Mouse (Mus musculus) megakaryocyte progenitor cell, adult 5-6 weeks (primary cell): ENCODE results near the gene Cox19. TPM values are rescaled to one million over a fixed set of nuclear protein-coding genes. Genes with fewer than 3 reads are reported as not detected.

Experiments used
- ATAC-seq: replicated peaks from 2 replicates; pipeline ENCODE4 v1.8.0; 2016; ENCODE audit warnings: mild to moderate bottlenecking, moderate TSS enrichment, inconsistent platforms; ENCODE audit not compliant: poor library complexity
- total RNA-seq, 2 experiments: library from RNA; stranded (forward) in 1 of 2; stranded (reverse) in 1 of 2; fragments of 157-497, 149-512 nt in 1 of 2; fragments of 200-1000 nt in 1 of 2; gene quantifications; 2 replicates each; pipeline versions ENCODE4 v1.2.3 to v1.2.4; 2015 to 2017

Cox19 gene
- total RNA-seq, 2 experiments from 2014 or later: 27.1 to 30.3 TPM

DNA sequence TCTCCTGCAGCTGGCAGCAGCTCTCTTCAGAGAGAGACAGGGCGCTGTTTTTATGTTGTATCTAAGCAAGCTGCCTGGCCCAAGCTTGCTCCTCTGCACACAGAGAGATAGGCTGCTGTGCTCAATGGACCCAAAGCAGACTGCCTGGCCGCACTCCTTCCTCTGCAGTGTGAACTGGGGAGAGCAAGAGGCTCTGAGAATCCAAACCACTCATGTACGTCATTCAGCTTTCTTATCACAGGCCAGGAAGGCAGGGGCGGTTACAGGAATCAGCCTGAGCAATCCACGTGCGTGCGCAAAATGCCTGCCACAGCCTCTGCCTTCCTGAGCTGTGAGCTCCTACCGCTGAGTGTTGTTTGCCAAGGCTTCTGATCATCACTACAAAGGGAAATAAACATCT is 31.5 kb upstream of the Cox19 start:
- ATAC-seq: peak; percentile 63

DNA sequence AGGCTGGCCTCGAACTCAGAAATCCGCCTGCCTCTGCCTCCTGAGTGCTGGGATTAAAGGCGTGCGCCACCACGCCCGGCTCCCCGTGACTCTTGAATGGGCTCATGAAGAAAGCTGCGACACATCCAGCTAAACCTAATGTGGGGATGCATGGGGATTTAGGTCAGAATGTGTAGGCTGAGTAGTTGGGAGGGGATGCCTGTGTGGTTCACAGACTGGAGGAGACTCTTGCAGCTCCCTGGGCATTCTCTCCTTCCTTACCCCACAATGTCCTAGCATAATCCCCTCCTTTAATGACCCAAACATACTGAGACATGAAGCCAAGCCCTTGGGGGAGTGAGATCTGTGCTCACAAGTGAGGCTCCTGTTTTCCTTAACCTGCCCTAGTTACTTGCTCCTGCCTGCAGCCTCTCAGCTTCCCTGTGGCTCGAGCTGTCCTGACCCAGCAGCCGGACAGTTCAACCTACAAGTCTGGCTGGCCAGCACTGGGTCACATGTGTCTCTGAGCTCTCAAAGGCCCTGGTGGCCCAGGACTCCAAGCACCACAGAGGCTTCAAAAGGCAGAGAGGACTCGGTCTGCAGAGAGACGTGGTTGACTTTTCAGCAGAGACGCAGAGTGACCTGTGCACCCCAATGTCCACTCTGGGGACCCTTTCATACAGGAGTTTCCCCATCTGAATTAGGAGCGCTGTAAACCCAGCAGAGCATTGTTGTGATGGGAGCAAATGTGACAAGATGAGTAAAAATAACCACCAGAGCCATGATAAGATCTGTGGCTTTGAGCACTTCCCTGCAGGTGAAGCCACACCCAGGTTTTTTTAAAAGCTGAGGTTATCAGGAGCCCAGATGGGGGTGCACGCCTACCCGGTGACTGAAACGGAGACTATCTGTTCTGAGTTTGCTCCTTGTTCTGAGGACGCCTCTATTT is 30.6 kb upstream of the Cox19 start:
- ATAC-seq: peak; percentile 38

DNA sequence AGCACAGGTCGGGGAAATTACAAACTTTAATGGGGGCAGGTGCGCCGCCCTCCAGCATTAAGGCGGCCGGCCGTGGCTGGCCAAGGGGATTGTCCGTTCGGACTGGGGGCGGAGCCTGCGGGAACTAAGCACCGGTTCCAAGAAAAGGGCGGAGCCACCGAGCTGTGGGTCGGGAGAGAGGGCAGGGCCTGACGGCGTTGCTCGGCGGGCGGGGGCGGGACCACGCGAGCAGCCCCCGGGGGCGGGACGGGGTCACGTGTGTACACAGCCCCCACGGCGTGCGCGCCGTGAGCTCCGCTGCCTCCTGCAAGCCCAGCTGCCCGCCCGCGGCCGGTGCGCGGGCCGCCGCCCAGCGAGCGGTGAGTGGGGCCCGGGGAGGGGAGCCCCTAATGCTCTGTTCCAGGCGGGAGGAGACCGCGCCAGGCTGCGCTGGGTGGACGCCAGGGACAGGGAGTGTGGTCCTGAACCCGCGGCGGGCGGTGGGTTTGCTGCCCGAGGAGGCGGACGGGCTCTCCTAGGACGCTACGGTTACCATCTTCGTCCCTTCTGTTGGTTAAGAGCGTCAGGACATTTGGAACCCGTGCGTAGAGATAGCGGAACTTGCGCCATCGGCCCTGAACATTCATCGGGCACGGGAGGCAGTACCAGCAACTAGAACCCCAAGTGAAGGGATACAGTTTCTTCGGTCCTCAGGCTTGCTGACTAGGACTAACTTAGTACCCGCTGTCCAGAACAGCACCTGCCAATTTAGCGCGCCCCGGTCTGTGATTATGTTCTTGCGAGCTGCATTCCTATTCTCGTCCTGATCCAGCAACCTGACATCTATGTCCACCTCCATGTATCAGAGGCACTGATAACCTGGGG is 29.4 kb upstream of the Cox19 start:
- ATAC-seq: peak; percentile 51

DNA sequence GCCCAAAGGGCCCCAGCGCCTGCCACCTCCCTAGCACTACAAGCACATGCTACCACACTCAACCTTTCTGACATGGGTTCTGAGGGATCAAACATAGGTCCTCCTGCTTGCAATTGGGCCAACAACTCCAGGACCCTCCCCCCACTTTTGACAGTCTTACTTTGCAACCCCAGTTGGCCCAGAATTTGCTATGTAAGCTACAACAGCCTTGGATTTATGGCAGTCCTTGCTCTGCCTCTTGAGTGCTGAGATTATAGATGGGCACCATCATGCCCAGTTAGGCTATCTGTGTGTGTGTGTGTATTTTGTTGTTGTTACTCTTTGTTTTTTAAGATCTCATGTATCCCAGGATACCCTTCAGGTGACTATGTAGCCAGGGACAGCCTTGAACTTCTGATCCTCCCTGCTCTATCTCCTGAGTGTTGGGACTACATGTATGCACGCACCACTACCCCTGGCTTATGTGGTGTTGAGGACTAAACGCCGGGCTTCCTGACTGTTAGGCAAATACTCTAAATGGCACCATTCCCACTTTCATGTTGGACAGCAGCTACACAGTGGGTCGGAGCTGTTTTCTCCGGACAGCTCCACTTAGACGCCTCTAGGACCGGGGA is 28.7 kb upstream of the Cox19 start:
- peak; percentile 2 for ATAC-seq

DNA sequence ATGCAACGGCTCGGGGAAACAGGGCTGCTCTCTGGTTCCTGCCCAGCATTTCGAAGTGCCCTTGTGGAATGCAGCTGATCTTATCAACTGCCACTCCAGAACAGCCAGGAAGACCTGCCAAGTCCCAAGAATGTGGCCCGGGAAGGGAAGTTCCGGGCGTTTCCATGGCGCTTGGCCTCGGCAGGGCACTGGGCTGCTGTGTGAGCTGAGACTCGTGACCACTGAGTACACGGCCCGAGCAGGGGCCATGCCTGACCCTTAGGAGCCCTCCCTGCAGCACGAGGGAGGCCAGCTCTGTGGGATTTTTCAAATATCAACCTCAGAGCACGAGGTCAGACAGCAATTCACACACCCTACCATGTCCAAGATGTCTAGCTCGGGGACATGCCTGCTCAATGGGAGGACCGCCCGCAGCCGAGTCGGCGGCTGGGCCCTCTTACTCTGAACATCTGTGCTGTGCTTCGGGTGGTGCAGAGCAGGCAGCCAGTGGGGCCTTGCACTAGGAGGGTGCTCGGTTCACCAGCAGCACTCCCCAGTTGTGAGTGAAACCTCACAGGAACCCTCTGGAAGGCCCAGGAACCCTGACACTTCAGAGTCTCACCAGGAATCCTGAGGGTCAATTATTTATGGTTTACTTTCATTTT is 27.9 kb upstream of the Cox19 start:
- ATAC-seq: no peak

DNA sequence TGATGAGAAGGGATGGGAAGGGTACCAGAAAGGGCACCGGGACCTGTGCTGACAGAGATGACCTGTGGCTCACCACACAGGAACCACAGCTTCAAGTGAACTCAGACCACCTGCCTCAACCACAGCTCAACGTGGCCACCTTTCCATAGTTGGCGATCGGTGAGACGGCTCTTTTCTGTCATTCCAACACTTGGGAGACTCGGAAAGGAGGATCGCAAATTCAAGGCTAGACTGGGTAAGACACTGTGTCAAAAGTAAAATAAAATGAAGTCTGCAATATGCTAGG is 27.0 kb upstream of the Cox19 start:
- ATAC-seq: no peak

DNA sequence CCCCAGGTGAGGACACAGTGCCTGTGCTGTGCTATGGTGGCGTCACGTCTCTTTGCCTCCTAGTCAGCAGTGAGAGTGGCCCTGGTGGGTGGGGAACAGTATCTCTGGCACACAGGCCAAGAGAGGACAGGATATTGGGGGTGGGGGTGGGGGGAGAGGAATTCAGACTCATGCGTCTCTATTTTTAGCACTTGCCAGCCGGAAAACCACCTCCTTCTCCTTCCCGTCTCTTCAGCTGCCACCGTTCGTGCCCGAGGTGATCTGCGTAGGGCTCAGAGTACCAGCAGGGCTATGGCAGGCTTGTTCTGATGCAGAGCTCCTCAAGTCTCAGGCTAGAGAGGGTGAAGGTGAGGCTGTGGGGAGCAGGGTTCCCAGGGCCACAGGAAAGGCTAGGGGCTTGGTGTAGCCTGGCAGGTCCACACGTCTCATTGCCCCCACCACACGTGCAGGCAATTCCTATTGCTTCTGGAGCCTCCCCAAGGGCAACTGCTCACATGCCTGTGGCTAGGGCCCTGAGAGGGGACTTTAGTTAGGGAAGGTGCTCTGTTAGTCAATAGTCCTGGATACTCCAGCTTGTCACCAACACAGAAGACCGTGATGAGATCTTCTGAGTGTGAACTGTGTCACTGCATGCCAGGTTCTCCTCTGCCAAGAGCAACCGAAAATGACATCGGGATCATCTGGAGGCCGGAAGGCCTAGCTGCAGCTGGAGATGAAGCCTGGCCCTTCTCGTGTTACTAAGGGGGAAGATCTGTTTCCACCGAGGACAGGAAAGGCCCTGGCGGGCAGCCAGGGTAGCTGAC is 26.5 kb upstream of the Cox19 start, which contains the start of gene Gpr146:
Gene Gpr146, plus strand, starts transcription at position 230 of the 803 bp plus-strand sequence.
- ATAC-seq: peak; percentile 21

DNA sequence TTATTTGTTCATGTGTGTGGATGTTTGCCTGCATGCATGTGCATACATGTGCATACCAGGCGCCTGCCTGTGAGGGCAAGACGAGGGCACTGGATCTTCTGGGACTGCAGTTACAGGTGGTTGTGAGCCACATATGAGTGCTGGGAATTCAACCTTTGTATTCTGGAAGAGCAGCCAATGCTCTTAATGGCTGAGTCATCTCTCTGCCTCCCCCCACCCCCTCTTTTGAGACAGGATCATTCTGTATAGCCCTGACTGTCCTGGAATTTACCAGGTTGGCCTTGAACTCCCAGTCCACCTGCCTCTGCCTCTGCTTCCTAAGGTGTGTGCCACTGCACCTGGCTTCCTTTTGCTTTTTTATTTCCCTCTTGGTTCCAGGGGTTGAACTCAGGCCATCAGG is 23.6 kb upstream of the Cox19 start:
- ATAC-seq: no peak

DNA sequence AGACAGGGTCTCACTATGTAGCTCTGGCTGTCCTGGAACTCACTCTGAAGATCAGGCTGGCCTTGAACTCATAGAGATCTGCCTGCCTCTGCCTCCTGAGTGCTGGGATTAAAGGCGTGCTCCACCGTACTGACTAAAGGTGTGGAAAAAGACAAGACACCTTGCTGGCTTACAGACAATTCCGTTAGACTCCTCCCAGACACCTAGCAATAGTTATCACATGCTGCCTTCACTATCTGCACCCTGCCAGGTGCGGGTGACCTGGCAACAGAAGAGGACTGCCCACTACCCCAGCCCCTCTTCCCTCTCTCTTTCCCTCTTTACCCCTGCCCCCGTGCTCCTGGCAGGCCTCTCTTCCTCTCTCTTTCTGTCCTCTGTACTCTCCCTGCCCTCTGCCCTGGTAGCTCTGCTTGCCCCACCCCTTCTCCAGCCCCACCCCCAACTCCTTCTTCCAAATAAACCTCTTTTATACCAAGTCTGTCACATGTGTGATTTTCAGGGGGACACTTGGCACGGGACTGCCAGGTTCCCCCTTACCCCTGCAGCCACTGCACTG is 22.7 kb upstream of the Cox19 start:
- ATAC-seq: no peak

DNA sequence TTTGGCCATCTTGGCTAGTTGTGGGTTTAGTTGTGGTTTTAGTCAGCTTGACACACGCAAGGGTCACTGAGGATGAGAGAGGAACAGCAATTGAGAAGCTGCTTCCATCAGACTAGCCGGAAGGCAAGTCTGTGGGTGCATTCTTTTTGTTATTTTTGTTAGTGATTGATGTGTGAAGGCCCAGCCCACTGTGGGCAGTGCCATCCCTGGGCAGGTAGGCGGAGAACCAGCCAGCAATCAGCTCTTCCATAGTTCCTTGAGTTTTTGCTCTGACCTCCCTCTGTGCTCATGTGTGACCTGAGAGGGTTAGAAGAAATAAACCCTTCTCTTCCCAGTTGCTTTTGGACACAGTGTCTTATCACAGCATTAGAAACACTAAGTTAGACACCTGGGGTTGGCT is 21.9 kb upstream of the Cox19 start:
- ATAC-seq: no peak

DNA sequence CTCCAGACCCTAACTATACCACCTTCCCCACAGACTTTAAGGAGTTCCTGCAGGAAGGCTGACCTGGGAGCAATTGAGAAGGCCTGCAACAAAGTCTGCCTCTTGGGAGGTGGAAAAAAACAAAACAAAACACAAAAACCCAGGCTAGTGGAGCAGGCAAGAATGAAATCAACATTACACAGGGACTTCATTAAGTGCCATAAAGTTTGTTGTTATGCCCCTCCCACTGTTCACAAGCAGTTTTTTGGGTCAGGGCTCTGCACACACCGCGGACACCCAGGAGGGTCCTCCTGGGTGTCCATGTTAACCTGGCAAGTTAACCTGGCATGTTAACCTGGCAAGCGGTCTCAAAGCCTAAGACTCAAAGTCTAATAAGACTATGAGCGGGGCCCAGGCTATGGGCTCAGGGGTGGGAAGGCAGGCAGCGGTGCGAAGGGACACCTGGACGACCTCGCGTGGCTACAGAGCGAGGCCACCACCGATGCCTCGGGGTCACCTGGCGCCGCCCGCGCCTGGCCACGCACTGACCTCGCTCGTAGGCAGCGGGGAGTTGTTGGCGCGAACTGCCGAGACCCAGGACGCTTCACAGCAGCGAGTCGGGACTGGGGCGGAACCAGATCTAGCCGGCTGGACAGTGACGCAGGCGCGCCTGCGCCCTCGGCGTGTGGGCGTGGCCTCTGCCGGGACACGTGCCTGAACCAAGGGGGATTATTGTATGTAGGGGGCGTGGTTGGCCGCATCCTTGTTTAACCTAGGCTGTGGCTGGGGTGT is 20.6 kb upstream of the Cox19 start:
- peak; percentile 92 for ATAC-seq

DNA sequence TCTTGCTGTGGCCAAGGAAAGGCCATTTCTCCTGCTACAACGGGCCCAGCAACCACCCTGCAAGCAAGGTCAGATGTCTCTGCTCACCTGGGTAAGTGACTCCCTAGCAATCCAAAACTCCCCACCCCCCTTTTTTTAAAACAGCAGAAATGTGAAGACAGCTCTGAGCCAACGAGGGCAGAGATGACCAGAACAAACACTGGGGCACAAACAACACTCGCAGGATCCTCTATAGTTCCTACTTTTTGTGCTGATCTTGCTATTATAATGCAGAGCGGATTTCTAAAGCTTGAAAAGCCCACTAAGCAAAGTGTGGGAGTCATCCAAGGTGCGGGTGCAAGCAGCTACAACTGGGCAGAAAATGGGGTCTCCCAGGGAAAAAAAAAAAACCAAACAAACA is 19.9 kb upstream of the Cox19 start:
- no peak for ATAC-seq

DNA sequence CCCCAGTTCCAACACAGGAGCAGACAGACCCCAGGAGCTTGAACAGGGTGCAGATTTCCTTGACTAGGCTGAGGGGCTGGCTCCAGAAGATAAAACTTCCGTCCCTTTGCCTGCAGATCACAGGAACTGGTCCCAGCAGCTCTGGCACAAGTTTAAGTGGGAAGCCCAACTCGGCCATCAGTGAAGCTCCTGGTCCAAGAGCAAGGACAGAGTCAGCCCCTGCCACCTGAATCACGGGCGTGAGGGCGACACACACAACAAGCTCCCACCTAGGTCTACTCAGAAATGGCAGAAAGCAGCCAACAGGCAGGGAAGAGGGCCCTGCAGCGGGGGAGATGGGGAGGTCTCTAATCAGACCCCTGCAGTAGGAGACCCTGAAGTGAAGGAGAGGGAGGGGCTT is 19.1 kb upstream of the Cox19 start:
- ATAC-seq: no peak

DNA sequence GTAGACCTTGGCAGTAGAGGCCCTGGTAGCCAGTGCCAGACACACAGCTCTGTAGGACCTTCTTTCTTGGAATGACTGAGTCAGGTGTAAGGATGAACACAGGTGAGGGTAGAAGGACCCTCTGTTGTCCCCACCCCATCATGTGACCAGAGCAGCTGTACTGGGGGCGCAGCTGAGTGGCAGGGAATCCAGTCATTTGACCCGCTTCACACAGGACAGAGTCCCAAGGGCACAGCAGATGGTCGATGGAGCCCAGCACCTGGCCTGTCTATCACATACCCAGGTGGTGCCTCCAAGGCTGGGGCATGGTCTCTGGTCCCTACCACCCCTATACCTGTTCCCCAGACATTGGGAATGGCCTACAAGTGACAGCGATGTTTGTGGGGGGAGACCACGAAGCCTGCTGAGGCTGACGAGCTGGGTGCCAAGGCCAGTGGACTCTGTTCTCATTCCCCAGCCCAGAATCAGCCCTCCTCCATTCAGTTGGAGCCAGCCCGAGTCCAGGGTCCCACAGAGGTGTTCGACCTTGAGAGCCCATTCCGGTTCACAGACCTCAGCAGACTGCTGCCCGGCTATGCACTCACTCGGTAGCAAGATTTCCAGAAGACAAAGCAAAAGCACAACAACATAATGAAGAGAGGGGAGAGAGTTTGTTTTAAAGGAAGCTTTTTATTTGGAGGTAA is 17.6 kb upstream of the Cox19 start:
- ATAC-seq: no peak

DNA sequence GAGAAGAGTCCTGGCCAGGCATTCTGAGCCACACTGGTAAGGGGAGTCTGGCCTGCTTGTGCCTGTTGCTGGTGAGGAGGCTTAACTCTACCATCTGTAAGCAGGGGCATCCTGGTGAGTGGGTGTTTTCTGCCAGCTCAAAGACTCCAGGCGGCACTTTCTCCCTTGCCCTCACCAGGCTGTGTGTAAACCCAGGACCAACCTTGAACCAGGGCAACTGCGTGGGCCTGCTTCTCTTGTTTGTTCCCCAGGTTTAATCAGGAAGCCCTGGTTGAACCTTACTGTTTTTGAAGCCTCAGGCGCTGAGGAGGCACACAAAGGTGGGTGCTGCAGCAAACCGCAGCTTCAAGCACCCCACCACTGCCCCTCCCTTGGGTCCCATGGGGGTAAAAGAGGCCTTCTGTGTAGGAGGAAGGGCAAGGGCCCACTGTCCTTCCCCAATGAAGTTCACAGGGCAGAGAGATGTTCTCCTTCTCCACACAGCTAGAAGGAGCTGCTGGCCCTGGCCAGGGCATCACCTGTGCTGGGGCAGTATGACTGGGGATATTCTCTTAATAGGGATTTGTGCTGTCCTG is 16.8 kb upstream of the Cox19 start:
- no peak for ATAC-seq

DNA sequence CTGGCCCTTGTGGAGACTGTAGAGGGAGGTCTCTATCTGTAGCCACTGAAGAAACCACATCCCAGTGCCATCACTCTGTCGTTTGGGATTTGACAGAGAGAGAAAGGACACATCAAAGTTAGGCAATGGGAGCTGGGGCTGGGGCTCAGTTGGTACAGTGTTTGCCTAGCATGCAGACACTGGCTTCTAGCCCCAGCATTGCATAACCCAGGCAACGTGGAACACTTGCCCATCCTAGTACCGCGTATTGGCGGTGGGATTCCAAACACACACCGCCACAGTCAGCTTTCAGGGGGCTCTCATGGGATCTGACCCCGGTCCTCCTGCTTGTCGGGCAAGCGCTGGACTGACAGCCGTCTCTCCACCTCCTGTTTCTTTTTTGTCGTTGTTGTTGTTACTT is 15.3 kb upstream of the Cox19 start:
- ATAC-seq: peak; percentile 30

DNA sequence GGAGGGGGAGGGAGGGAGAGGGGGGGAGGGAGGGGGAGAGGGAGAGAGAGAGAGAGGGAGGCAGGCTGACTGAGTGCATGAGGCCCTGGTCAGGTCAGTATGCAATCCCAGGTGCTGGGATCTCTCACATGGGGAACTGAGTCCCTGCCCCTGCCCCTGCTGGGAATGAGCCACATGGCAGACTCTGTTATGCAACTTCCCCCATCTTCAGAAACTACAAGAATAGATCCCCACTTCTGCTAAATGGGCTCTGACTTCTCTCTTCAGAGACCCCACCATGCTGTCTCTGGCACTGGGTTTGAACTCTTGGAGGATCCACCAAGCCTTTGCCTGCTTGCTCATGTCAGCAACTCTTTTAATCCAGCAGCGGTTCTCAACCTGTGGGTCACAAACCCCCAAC is 14.6 kb upstream of the Cox19 start:
- ATAC-seq: peak; percentile 59

DNA sequence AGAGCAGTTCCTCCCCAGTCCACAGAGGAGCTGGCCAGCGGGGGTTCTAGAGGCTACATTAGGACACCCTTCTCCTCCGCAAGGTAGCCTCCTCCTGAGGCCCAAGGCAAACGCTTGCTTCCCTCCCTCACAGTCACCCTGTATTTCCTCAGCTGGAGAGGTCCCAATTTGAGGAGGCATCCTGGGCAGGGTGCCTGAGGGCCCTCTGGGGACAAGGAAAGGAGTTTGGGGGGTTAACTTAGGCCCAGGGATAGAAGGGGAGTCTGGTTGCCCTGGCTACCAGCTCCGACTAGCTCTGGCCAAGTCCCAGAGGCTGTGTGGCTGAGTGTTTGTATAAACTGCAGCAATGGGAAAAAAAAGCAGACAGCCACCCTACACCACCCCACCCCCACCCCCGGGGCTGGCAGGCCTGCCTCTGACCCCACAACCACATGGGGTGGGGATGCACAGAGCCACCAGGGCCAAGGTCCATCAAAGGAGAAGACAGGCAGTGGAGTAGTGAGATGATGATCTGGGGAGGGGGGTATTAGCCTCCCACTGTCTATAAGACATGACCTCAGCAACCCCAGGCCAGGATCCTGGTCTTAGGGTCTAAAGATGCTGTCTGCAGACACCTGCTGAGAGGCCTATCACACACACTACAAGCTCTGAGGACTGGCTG is 13.8 kb upstream of the Cox19 start:
- ATAC-seq: no peak
